Mouse (Mus musculus): ENCODE results near the gene Nbea. TPM values are rescaled to one million over a fixed set of nuclear protein-coding genes. Genes with fewer than 3 reads are reported as not detected.

Nbea gene
- total RNA-seq, 2 experiments from 2014 or later, result 24.1 to 27.1 TPM

DNA sequence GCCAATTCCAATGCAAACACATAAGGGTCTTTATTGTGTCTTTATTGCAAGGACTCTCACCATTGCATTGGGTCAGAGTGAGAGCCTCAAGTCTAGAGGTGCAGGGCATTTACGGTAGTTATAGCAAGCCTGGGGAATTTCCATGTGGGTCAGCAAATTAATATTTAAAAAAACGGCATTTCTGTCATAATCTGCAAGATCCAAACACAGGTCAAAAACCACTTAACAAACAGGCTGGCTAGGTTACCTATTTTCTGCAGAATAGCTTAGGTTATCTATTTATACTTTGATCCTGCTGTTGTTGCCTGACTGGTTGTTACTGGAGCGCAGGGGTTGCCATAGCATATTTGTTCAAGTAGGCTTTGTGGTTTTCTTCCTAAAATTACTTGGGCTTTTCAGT, 565.1 kb downstream of the Nbea start:
- no peak for DNase-seq

GRCm38 (mm10) chr3:55612459-55613115, 570.9 kb downstream of the Nbea start:
- DNase-seq, result no peak

More for the DNA sequence above, 565.1 kb downstream of the Nbea start:
- intact Hi-C loops (cut with DNase I), result no loop called here

GRCm38 (mm10) chr3:55612023-55612422, 571.5 kb downstream of the Nbea start:
- DNase-seq, result no peak
- intact Hi-C loops (cut with DNase I), result no loop called here

More at GRCm38 (mm10) chr3:55612459-55613115, 570.9 kb downstream of the Nbea start:
- intact Hi-C loops (cut with DNase I), result no loop called here

DNA sequence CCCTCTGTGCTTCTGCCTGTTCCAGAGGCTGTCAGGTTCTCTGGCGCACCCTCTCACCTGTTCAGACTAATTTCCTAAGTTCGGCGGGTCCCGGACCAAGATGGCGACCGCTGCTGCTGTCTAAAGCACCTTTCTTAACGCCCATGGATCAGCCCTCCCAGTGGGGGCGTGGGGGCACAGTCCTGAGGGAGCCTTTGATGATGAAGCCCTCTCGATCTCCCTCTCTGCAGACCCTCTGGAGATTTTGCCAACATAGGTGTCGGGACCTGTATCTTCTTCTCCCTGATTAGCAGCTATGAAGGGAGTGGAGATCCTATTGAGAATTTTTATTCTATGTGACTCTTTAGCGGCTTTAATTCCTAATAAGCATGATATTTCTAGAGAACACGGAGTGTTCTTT, 573.3 kb downstream of the Nbea start:
- no peak for DNase-seq
- intact Hi-C loops (cut with DNase I), result no loop called here

- intact Hi-C loops (cut with DNase I), result no loop called here
These were observed 583.2 kb downstream of the Nbea start for GRCm38 (mm10) chr3:55600286-55600685.

DNA sequence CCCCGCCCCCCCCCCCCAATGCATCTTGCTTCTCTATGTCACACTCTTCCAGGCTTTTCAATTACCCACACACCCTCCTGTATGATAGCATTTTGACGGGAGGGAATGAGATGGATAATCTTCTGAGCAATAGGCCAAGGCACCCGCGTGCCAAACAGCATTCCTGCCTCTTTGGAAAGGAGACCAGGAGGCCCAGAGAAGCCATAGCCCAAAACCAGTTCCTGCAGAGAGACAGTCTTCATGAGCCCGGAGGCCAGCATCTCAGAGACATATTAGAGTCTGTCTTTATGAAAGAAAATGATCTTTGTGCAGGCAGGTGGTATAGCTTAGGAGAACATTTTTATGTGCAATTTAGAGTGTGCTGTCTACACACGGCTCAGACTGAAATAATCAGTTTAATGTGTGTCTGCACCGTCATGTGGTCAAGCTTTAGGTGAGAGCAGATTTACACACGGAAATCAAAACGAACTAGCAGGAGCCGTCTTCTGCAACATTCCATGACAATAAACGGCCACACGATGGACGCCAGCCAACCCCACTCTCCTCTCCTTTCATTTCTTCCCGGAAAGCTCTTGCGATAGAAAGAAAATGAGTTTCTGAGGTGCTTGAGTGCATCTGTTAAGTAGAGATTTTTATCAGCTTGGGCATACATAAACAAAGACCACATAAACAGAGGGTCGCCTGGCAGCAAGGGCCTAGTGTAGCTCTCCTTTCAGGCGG, 584.0 kb downstream of the Nbea start:
- intact Hi-C loops (cut with DNase I), result no loop called here
- DNase-seq, result peak; percentile 8 to 22

More at GRCm38 (mm10) chr3:55600286-55600685, 583.2 kb downstream of the Nbea start:
- DNase-seq, result peak; percentile 84 to 86

- intact Hi-C loops (cut with DNase I), result no loop called here
- DNase-seq, result peak in 1 of 2 experiments; percentile 3
These were observed 584.8 kb downstream of the Nbea start for GRCm38 (mm10) chr3:55598681-55599080.

GRCm38 (mm10) chr3:55593312-55593711, 590.2 kb downstream of the Nbea start:
- intact Hi-C loops (cut with DNase I), result no loop called here
- no peak for DNase-seq

GRCm38 (mm10) chr3:55590727-55591126, 592.8 kb downstream of the Nbea start:
- intact Hi-C loops (cut with DNase I), result no loop called here
- DNase-seq, result no peak

DNA sequence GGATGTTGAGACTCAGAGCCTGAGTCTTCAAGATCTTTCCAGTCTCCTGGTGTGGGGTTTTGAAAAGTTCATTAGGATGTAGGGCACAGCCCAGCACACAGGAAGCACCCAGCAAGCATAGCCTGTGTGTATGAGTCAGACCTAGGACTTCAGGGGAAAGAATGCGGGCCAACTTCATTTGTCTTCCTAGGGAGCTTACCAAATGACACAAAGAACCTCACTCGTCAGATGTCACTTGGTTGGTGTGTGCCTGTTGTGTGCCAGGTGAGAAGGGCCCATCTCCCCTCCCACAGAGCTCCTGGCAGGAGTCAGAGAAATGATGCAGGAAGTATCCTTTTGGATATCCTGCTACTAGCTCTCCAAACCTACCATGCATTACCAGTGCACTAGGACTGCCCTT, 593.2 kb downstream of the Nbea start:
- intact Hi-C loops (cut with DNase I), result no loop called here
- no peak for DNase-seq

GRCm38 (mm10) chr3:55589402-55589944, 594.0 kb downstream of the Nbea start:
- intact Hi-C loops (cut with DNase I), result no loop called here
- DNase-seq, result no peak

- peak; percentile 45 for DNase-seq
- intact Hi-C loops (cut with DNase I), result no loop called here
These were observed 595.2 kb downstream of the Nbea start for GRCm38 (mm10) chr3:55587972-55588946.

GRCm38 (mm10) chr3:55587434-55587971, 596.0 kb downstream of the Nbea start:
- DNase-seq, result no peak
- intact Hi-C loops (cut with DNase I), result no loop called here
